Mouse (Mus musculus) heart, adult 2 months (tissue): ENCODE data around the gene Vangl1. TPM values are rescaled to one million over a fixed set of nuclear protein-coding genes. Genes with fewer than 3 reads are reported as not detected.

Source experiments
- DNase-seq, 2 experiments: peaks; one replicate each; pipeline ENCODE4 v3.0.0; 2021
- H3K27ac ChIP-seq: fragments of 200-600 bp; 2 replicates; pipeline ENCODE4 v1.8.1; 2022
- H3K27me3 ChIP-seq: fragments of 200-500 bp; 2 replicates; pipeline ENCODE4 v1.6.1; 2012; ENCODE audit warnings: mild to moderate bottlenecking, low read length, inconsistent platforms, mixed read lengths; ENCODE audit not compliant: control insufficient read depth, insufficient read depth
- H3K36me3 ChIP-seq: fragments of 200-500 bp; 2 replicates; pipeline ENCODE4 v1.6.1; 2012; ENCODE audit warnings: low read length, inconsistent platforms; ENCODE audit not compliant: control insufficient read depth, insufficient read depth
- H3K4me1 ChIP-seq: fragments of 200-500 bp; 2 replicates; pipeline ENCODE4 v1.6.1; 2011; ENCODE audit warnings: low read length; ENCODE audit not compliant: control insufficient read depth, insufficient read depth
- H3K4me3 ChIP-seq: fragments of 200-600 bp; 2 replicates; pipeline ENCODE4 v1.8.1; 2022
- H3K79me2 ChIP-seq: fragments of 200-500 bp; replicated peaks from 2 replicates; pipeline ENCODE4 v1.6.1; 2012; ENCODE audit warnings: mild to moderate bottlenecking, inconsistent platforms, low read length, moderate library complexity, mixed read lengths; ENCODE audit not compliant: control insufficient read depth, insufficient read depth
- H3K9ac ChIP-seq: fragments of 200-500 bp; 2 replicates; pipeline ENCODE4 v1.6.1; 2012; ENCODE audit warnings: low read depth, mild to moderate bottlenecking, control low read depth, inconsistent platforms, low read length, mixed read lengths
- CTCF ChIP-seq: fragments of 200-600 bp; IDR thresholded peaks from 2 replicates; pipeline ENCODE4 v1.8.1; 2022; ENCODE audit warnings: antibody characterized with exemption, mild to moderate bottlenecking, moderate library complexity
- EP300 ChIP-seq: fragments of 200-500 bp; IDR thresholded peaks from 2 replicates; pipeline ENCODE4 v1.6.1; 2011; ENCODE audit warnings: low read depth, low read length, control low read depth; ENCODE audit not compliant: insufficient read depth
- POLR2A ChIP-seq: fragments of 200-500 bp; IDR thresholded peaks from 2 replicates; pipeline ENCODE4 v1.6.1; 2011; ENCODE audit warnings: mild to moderate bottlenecking, low read depth, low read length, control low read depth; ENCODE audit not compliant: insufficient read depth
- WGBS: fragments of 180-500 bp; shearing (Covaris S2); methylation state at CpG from one replicate; pipeline ENCODE4 v1.1.7; 2018; 5-methylcytosine and 5-hydroxymethylcytosine counted together
- intact Hi-C: fragments of 180-260 bp; cut with DNase I; formaldehyde crosslinking; loops from one replicate; pipeline ENCODE4 v1.15.1; 2025
- polyA plus RNA-seq: library from polyadenylated mRNA; depleted of rRNA; stranded (reverse); fragments of >200 nt; gene quantifications from 2 replicates; pipeline ENCODE4 v1.2.3, GENCODE M21; 2012
- total RNA-seq, 2 experiments: library from RNA; stranded (reverse); gene quantifications; 2 replicates each; pipeline ENCODE4 v1.2.3; 2021

Gene Vangl1
- total and polyA plus RNA-seq, 3 experiments = 9.7 to 15.9 (median 10.6) TPM

- no peak overlapping the region for H3K4me3 ChIP-seq
- H3K79me2 ChIP-seq = no peaks in the 10 kb centered on the region
- H3K27ac ChIP-seq = peak overlapping the region; percentile 41
- intact Hi-C loops = no loop called here
- no peaks in the 10 kb centered on the region for H3K27me3 ChIP-seq
- peak in 1 of 2 experiments; percentile 45 for DNase-seq
- H3K9ac ChIP-seq = no peak overlapping the region
- WGBS = 48% methylated on average over 4 of the region's 4 CpGs
- TF ChIP-seq POLR2A (no peak), EP300 (0 out of 2 replicates have a peak, but pooled peaks have one; percentile 14), CTCF (no peak)
- H3K4me1 ChIP-seq = peaks cover 2% of the 10 kb centered on the region; the same call in 1 of the 2 replicates
- H3K36me3 ChIP-seq = peaks cover 9% of the 10 kb centered on the region
These were observed 57.3 kb downstream of the Vangl1 start for GRCm38 (mm10) chr3:102147189-102147588.

- H3K4me1 ChIP-seq = peaks cover 2% of the 10 kb centered on the region; the same call in 1 of the 2 replicates
- peaks cover 9% of the 10 kb centered on the region for H3K36me3 ChIP-seq
- H3K4me3 ChIP-seq = no peak overlapping the region
- H3K9ac ChIP-seq = no peak overlapping the region
- H3K27me3 ChIP-seq = no peaks in the 10 kb centered on the region
- intact Hi-C loops = no loop called here
- no peaks in the 10 kb centered on the region for H3K79me2 ChIP-seq
- no peak for TF ChIP-seq CTCF
- no peak for TF ChIP-seq EP300
- no peak for TF ChIP-seq POLR2A
- H3K27ac ChIP-seq = no peak overlapping the region; the same call in 1 of the 2 replicates
- 86% methylated on average over 6 of the region's 6 CpGs for WGBS
- DNase-seq = no peak
These were observed 58.1 kb downstream of the Vangl1 start for GRCm38 (mm10) chr3:102146428-102146827.

- Histone ChIP-seq H3K27ac (no peak overlapping the region; the same call in 1 of the 2 replicates), H3K27me3 (no peaks in the 10 kb centered on the region), H3K4me1 (peaks cover 2% of the 10 kb centered on the region; the same call in 1 of the 2 replicates), H3K4me3 (no peak overlapping the region), H3K9ac (no peak overlapping the region), H3K36me3 (peaks cover 9% of the 10 kb centered on the region), H3K79me2 (no peaks in the 10 kb centered on the region)
- no peak for TF ChIP-seq POLR2A
- TF ChIP-seq EP300 = no peak
- intact Hi-C loops = no loop called here
- no peak for DNase-seq
- 80% methylated on average over 6 of the region's 6 CpGs for WGBS
These were observed 58.7 kb downstream of the Vangl1 start for GRCm38 (mm10) chr3:102145645-102146386.

- H3K36me3 ChIP-seq = peaks cover 9% of the 10 kb centered on the region
- intact Hi-C loops = no loop called here
- WGBS = 91% methylated on average over 4 of the region's 4 CpGs
- no peaks in the 10 kb centered on the region for H3K79me2 ChIP-seq
- H3K4me3 ChIP-seq = no peak overlapping the region
- H3K9ac ChIP-seq = no peak overlapping the region
- H3K4me1 ChIP-seq = peaks cover 2% of the 10 kb centered on the region; the same call in 1 of the 2 replicates
- no peak for DNase-seq
- H3K27ac ChIP-seq = no peak overlapping the region
- H3K27me3 ChIP-seq = no peaks in the 10 kb centered on the region
- TF ChIP-seq CTCF (no peak), POLR2A (no peak), EP300 (no peak)
These were observed 60.1 kb downstream of the Vangl1 start for GRCm38 (mm10) chr3:102144401-102144800.

GRCm38 (mm10) chr3:102143536-102143935 is 61.0 kb downstream of the Vangl1 start:
- Histone ChIP-seq H3K9ac (no peak overlapping the region), H3K36me3 (peaks cover 9% of the 10 kb centered on the region), H3K27ac (no peak overlapping the region), H3K27me3 (no peaks in the 10 kb centered on the region), H3K4me3 (no peak overlapping the region), H3K4me1 (peaks cover 2% of the 10 kb centered on the region; the same call in 1 of the 2 replicates), H3K79me2 (no peaks in the 10 kb centered on the region)
- WGBS = 38% methylated on average over 3 of the region's 3 CpGs
- no peak for TF ChIP-seq CTCF
- no peak for TF ChIP-seq EP300
- TF ChIP-seq POLR2A = no peak
- intact Hi-C loops = no loop called here
- no peak for DNase-seq

- peaks cover 2% of the 10 kb centered on the region; the same call in 1 of the 2 replicates for H3K4me1 ChIP-seq
- peaks cover 9% of the 10 kb centered on the region for H3K36me3 ChIP-seq
- intact Hi-C loops = no loop called here
- no peak overlapping the region for H3K27ac ChIP-seq
- 84% methylated on average over 4 of the region's 4 CpGs for WGBS
- TF ChIP-seq EP300 (no peak), POLR2A (no peak), CTCF (no peak)
- no peak overlapping the region for H3K9ac ChIP-seq
- DNase-seq = no peak
- H3K79me2 ChIP-seq = no peaks in the 10 kb centered on the region
- no peak overlapping the region for H3K4me3 ChIP-seq
- no peaks in the 10 kb centered on the region for H3K27me3 ChIP-seq
These were observed 61.5 kb downstream of the Vangl1 start for GRCm38 (mm10) chr3:102142947-102143346.
